Mouse (Mus musculus): Measurements from ENCODE around the gene Art4. TPM values are rescaled to one million over a fixed set of nuclear protein-coding genes. Genes with fewer than 3 reads are reported as not detected.
A peak's percentile ranks its signal among the peaks of the same experiment; 100 is the strongest.

Art4 gene
- total and polyA plus RNA-seq, 3 experiments: 0.34 to 1.0 (median 0.48) TPM

GRCm38 (mm10) chr6:136805409-136805775, 52.1 kb downstream of the Art4 start:
- Histone ChIP-seq H3K79me2 (replicated peaks; ENCODE audit: control insufficient read depth, extremely low read depth, insufficient read depth, poor library complexity, severe bottlenecking) (peaks cover 21% of the 10 kb centered on the region), H3K27ac (ENCODE audit: insufficient read depth, low read depth) (no peak overlapping the region), H3K4me2 (ENCODE audit: insufficient read depth, low read depth, poor library complexity, severe bottlenecking) (peak overlapping the region; percentile 34; the same call in 1 of the 2 replicates), H3K9ac (ENCODE audit: insufficient read depth, low read depth) (no peak overlapping the region), H3K27me3 (replicated peaks) (no peaks in the 10 kb centered on the region), H3K4me3 (replicated peaks in 1 of 3; ENCODE audit: low read depth in 2 of 3, low read length in 2 of 3, poor library complexity in 1 of 3) (no peak overlapping the region), H3K9me3 (replicated peaks; ENCODE audit: low read length) (no peaks in the 10 kb centered on the region), H3K36me3 (replicated peaks in 1 of 2; ENCODE audit: control insufficient read depth in 1 of 2, insufficient read depth in 1 of 2, low read length in 1 of 2) (peaks cover 3 to 5% of the 10 kb centered on the region in 2 experiments), H3K4me1 (ENCODE audit: control insufficient read depth in 1 of 2, insufficient read depth in 2 of 2) (peaks cover 6 to 43% of the 10 kb centered on the region in 2 experiments)
- in situ Hi-C loops (cut with MboI; ENCODE audit: low pct_ligation_motif_present, low pct_unique_long_range_greater_than_20kb, low sequenced_read_pairs): no loop called here
- peak; percentile 24; the same call in 1 of the 2 replicates for TF ChIP-seq ZNF384 (IDR thresholded peaks at IDR 0.05; ENCODE audit: low read depth, low read length)
- no peak for TF ChIP-seq E2F4 (IDR thresholded peaks at IDR 0.05; ENCODE audit: insufficient replicate concordance, low read depth, low read length)
- no peak for TF ChIP-seq ETS1 (conservative IDR thresholded peaks at IDR 0.05; ENCODE audit: low read depth, low read length)
- no peak for TF ChIP-seq EP300 (IDR thresholded peaks at IDR 0.05; ENCODE audit: low read length)
- dilution Hi-C loops (cut with MboI; ENCODE audit: extremely low pct_ligation_motif_present, extremely low pct_unique_long_range_greater_than_20kb, low sequenced_read_pairs): no loop called here
- DNase-seq (ENCODE audit: extremely low read depth): no peak

GRCm38 (mm10) chr6:136804705-136805408, 52.7 kb downstream of the Art4 start:
- Histone ChIP-seq H3K36me3 (replicated peaks in 1 of 2; ENCODE audit: control insufficient read depth in 1 of 2, insufficient read depth in 1 of 2, low read length in 1 of 2) (no peaks in the 10 kb centered on the region), H3K27me3 (replicated peaks) (no peaks in the 10 kb centered on the region), H3K4me3 (replicated peaks in 1 of 3; ENCODE audit: low read depth in 2 of 3, low read length in 2 of 3, poor library complexity in 1 of 3) (peak overlapping the region; percentile 33 to 56 (median 48)), H3K9me3 (replicated peaks; ENCODE audit: low read length) (no peaks in the 10 kb centered on the region), H3K4me1 (ENCODE audit: control insufficient read depth in 1 of 2, insufficient read depth in 2 of 2) (peaks cover 2 to 38% of the 10 kb centered on the region in 2 experiments; a peak in 2 of 4 replicates), H3K4me2 (ENCODE audit: insufficient read depth, low read depth, poor library complexity, severe bottlenecking) (peak overlapping the region; percentile 34), H3K9ac (ENCODE audit: insufficient read depth, low read depth) (peak overlapping the region; percentile 78), H3K27ac (ENCODE audit: insufficient read depth, low read depth) (peak overlapping the region; percentile 70), H3K79me2 (replicated peaks; ENCODE audit: control insufficient read depth, extremely low read depth, insufficient read depth, poor library complexity, severe bottlenecking) (peaks cover 16% of the 10 kb centered on the region)
- dilution Hi-C loops (cut with MboI; ENCODE audit: extremely low pct_ligation_motif_present, extremely low pct_unique_long_range_greater_than_20kb, low sequenced_read_pairs) (no loop called here), in situ Hi-C loops (cut with MboI; ENCODE audit: low pct_ligation_motif_present, low pct_unique_long_range_greater_than_20kb, low sequenced_read_pairs) (no loop called here)
- peak; percentile 69 for DNase-seq (ENCODE audit: extremely low read depth)
- TF ChIP-seq ETS1 (conservative IDR thresholded peaks at IDR 0.05; ENCODE audit: low read depth, low read length): no peak
- TF ChIP-seq CTCF (conservative IDR thresholded peaks at IDR 0.05 in 1 of 2, IDR thresholded peaks at IDR 0.05 in 1 of 2; ENCODE audit: low read depth in 2 of 2, low read length in 2 of 2): peak in 1 of 2 experiments; percentile 28; a peak in 1 of 4 replicates
- TF ChIP-seq MAX (IDR thresholded peaks at IDR 0.05; ENCODE audit: low read length): no peak
- no peak for TF ChIP-seq MAZ (IDR thresholded peaks at IDR 0.05; ENCODE audit: low read depth, low read length)
- TF ChIP-seq IRF4 (IDR thresholded peaks at IDR 0.05; ENCODE audit: low read depth, low read length): no peak
- no peak for TF ChIP-seq TBP (conservative IDR thresholded peaks at IDR 0.05; ENCODE audit: low read depth, low read length)
- TF ChIP-seq ZNF384 (IDR thresholded peaks at IDR 0.05; ENCODE audit: low read depth, low read length): peak; percentile 40; the same call in 1 of the 2 replicates
- no peak for TF ChIP-seq ZC3H11A (IDR thresholded peaks at IDR 0.05; ENCODE audit: low read depth, low read length)
- TF ChIP-seq HCFC1 (IDR thresholded peaks at IDR 0.05; ENCODE audit: low read depth, low read length): no peak; the same call in 1 of the 2 replicates
- no peak for TF ChIP-seq SMC3 (IDR thresholded peaks at IDR 0.05; ENCODE audit: low read depth, low read length)
- TF ChIP-seq RCOR1 (conservative IDR thresholded peaks at IDR 0.05; ENCODE audit: low read depth, low read length): peak; percentile 14; the same call in 1 of the 2 replicates
- TF ChIP-seq MAFK (IDR thresholded peaks at IDR 0.05; ENCODE audit: insufficient replicate concordance, low read length): no peak
- TF ChIP-seq CHD2 (IDR thresholded peaks at IDR 0.05; ENCODE audit: low read length): peak; percentile 9; the same call in 1 of the 2 replicates
- TF ChIP-seq GABPA (IDR thresholded peaks at IDR 0.05; ENCODE audit: insufficient replicate concordance, low read depth, low read length): no peak
- peak; percentile 66 for TF ChIP-seq MYC (IDR thresholded peaks at IDR 0.05; ENCODE audit: low read depth, low read length)
- TF ChIP-seq E2F4 (IDR thresholded peaks at IDR 0.05; ENCODE audit: insufficient replicate concordance, low read depth, low read length): no peak
- no peak for TF ChIP-seq ZKSCAN1 (IDR thresholded peaks at IDR 0.05; ENCODE audit: borderline replicate concordance, low read depth, low read length)
- TF ChIP-seq JUND (conservative IDR thresholded peaks at IDR 0.05; ENCODE audit: low read depth, low read length): no peak
- no peak for TF ChIP-seq POLR2A (IDR thresholded peaks at IDR 0.05; ENCODE audit: low read depth, low read length)
- TF ChIP-seq MEF2A (IDR thresholded peaks at IDR 0.05; ENCODE audit: borderline replicate concordance, low read depth, low read length): no peak
- TF ChIP-seq JUN (IDR thresholded peaks at IDR 0.05; ENCODE audit: insufficient read depth, low read depth, low read length): no peak
- TF ChIP-seq POLR2AphosphoS2 (IDR thresholded peaks at IDR 0.05; ENCODE audit: low read depth, low read length): no peak
- no peak for TF ChIP-seq ZMIZ1 (IDR thresholded peaks at IDR 0.05; ENCODE audit: low read depth, low read length)
- TF ChIP-seq CHD1 (IDR thresholded peaks at IDR 0.05; ENCODE audit: low read depth, low read length): no peak; the same call in 1 of the 2 replicates
- TF ChIP-seq KAT2A (IDR thresholded peaks at IDR 0.05; ENCODE audit: insufficient replicate concordance, low read length): no peak
- TF ChIP-seq TCF12 (IDR thresholded peaks at IDR 0.05; ENCODE audit: low read depth, low read length): no peak
- TF ChIP-seq NELFE (IDR thresholded peaks at IDR 0.05; ENCODE audit: low read depth, low read length): 0 out of 2 replicates have a peak, but pooled peaks have one; percentile 38
- TF ChIP-seq MXI1 (IDR thresholded peaks at IDR 0.05; ENCODE audit: low read depth, low read length): no peak
- TF ChIP-seq EP300 (IDR thresholded peaks at IDR 0.05; ENCODE audit: low read length): peak; percentile 39; the same call in 1 of the 2 replicates
- no peak for TF ChIP-seq SIN3A (IDR thresholded peaks at IDR 0.05; ENCODE audit: low read length)
- no peak for TF ChIP-seq ELF1 (IDR thresholded peaks at IDR 0.05; ENCODE audit: low read depth, low read length)

Measured in CH12.LX (cell line).